Mouse (Mus musculus) lung, postnatal 10 days (tissue): ENCODE measurements around the gene Paqr5.
A peak's percentile ranks its signal among the peaks of the same experiment; 100 is the strongest.

Experiments used
- DNase-seq: peaks from one replicate; pipeline ENCODE4 v3.0.0; 2021

Gene Paqr5

DNA sequence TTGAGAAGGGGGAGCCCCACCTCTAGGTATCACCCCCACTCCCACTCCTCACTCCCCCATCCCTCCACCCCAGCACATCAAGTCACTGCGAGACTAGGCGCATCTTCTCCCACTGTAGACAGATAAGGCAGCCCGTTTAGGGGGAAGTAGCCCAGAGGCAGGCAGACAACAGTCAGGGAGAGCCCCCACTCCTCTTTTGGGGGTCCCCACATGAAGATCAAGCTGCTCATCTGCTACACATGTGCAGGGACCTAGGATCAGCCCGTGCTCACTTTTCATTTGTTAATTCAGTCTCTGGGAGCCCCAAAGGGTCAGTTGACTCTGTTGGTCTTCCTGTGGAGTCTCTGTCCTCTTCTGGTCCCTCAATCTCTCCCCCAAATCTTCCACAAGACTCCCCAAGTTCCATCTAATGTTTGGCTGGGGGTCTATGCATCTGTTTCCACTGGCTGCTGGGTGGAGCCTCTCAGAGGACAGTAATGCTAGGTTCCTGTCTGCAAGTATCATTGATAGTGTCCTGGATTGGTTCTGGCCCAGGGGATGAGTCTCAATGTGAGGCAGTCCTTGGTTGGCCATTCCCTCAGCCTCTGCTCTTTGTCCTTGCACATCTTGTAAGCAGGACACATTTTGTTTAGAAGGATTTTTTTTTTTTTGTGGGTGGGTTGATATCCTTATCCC lies 118.9 kb downstream of the Paqr5 start:
- DNase-seq, result no peak

DNA sequence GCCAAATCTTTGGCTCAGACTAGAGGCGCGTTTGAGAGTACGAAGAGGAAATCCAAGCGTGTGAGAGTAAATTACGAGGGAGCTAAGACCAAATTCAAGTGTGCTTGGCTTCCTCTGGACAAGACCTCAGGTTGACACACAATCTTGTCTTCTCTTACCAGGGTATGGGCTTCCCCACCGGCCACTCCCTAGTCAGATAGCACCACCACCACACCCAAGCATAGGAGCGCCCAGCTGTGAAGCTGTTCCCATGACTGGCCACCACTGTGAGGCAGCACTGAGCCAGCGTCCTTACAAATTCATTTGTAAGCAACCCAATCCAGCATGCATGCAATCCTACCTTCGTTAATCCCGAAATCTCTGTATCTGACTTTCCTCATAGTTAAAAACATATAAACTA lies 119.7 kb downstream of the Paqr5 start:
- DNase-seq, result peak; percentile 64

DNA sequence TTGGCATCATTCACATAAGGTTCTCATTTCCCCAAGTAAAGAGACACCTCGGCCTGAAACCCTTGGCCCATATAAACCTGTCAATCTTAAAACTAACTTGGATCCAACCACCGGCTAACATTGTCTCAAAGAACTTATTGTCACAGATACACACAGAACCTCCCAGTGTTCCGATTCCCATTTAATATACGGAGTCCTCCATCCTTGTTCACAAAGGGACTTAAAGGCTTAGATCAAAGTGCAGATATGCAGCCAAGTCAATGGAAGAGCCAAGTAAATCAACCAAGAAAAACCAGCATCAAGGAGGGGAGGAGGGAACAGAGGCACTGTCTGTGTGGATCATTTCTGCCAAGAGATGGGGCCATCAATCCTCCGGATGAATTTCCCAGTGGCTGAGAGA lies 121.1 kb downstream of the Paqr5 start:
- no peak for DNase-seq

DNA sequence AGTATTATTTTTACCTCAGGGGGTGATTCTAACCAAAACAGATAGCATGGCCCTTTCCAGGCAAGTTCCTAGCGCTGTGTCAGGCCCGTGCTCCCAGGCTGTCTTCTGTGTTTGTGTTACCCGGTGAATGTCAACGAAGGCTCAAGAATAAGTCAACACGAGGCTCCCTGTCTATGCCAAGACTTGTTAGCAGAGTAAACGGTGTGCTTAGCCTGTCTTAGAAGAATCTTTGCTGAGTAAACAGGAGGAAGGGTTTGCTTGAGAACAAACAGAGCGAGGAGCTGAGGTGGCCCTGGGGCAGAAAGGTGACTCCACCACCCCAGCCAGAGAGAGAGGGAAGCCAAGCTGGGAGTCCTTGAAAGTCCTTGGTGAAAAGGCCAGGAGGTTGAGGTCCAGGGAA lies 122.5 kb downstream of the Paqr5 start:
- no peak for DNase-seq
